Mouse (Mus musculus): ENCODE data around the gene Osbp2. TPM values are rescaled to one million over a fixed set of nuclear protein-coding genes. Genes with fewer than 3 reads are reported as not detected.

The Osbp2 gene
- polyA plus RNA-seq, 2 experiments from 2014 or later: not detected

Other genes starting within 250 kb of the Osbp2 start
- gene Morc2a, start 214.7 kb downstream of the Osbp2 start, polyA plus RNA-seq (2017; shearing (Covaris generic)): 10 to 100 TPM in 1 of 2 experiments, 1 to 10 TPM in 1; 8.1 to 10.7 TPM
- gene 4921536K21Rik, start 31.2 kb upstream of the Osbp2 start, polyA plus RNA-seq (2017; shearing (Covaris generic)): not detected
- gene Dusp18, start 31.3 kb upstream of the Osbp2 start, polyA plus RNA-seq (2017; shearing (Covaris generic)): under 1 TPM; 0.36 to 0.63 TPM
- gene Slc35e4, start 50.8 kb upstream of the Osbp2 start, polyA plus RNA-seq (2017; shearing (Covaris generic)): 1 to 10 TPM in 1 of 2 experiments, under 1 TPM in 1; 0.75 to 2.2 TPM
- gene Tcn2, start 68.3 kb upstream of the Osbp2 start, polyA plus RNA-seq (2017; shearing (Covaris generic)): 10 to 100 TPM; 28.0 to 31.2 TPM
- 100 to 1,000 TPM in 1 of 2 experiments, 10 to 100 TPM in 1; 82.0 to 111 TPM for gene Pes1, start 100.1 kb upstream of the Osbp2 start, polyA plus RNA-seq (2017; shearing (Covaris generic))
- gene 4930556J24Rik, start 112.9 kb upstream of the Osbp2 start, polyA plus RNA-seq (2017; shearing (Covaris generic)): not detected
- gene Gal3st1, start 119.7 kb upstream of the Osbp2 start, polyA plus RNA-seq (2017; shearing (Covaris generic)): not detected
- gene Sec14l4, start 167.6 kb upstream of the Osbp2 start, polyA plus RNA-seq (2017; shearing (Covaris generic)): not detected
- gene Sec14l3, start 200.9 kb upstream of the Osbp2 start, polyA plus RNA-seq (2017; shearing (Covaris generic)): not detected
- gene Mtfp1, start 231.5 kb upstream of the Osbp2 start, polyA plus RNA-seq (2017; shearing (Covaris generic)): 1 to 10 TPM; 1.2 to 1.8 TPM

Measured in CD4-positive, CD25-positive, alpha-beta regulatory T cell, adult 4 months (primary cell).